Mouse (Mus musculus): ENCODE measurements around the gene C130026I21Rik. TPM values are rescaled to one million over a fixed set of nuclear protein-coding genes. Genes with fewer than 3 reads are reported as not detected.
"Not testable (repeated sequence)": the region's sequence is repeated elsewhere in the genome, so short reads cannot be mapped to it uniquely, and the experiment has no call there.

Gene C130026I21Rik
- polyA plus RNA-seq, 1 experiment from 2014 or later, result not detected

- 81% methylated on average over 3 of the region's 3 CpGs for WGBS
- peaks cover 20% of the 10 kb centered on the region for H3K9me3 ChIP-seq
- H3K36me3 ChIP-seq; DNase-seq (ENCODE audit: low spot score); H3K27ac ChIP-seq; H3K4me1 ChIP-seq (replicated peaks); H3K4me3 ChIP-seq; H3K27me3 ChIP-seq (ENCODE audit: insufficient read depth, poor library complexity, severe bottlenecking): not testable (repeated sequence)
Observed at GRCm38 (mm10) chr1:85114078-85114477, 156.3 kb downstream of the C130026I21Rik start.

- H3K4me3 ChIP-seq; H3K36me3 ChIP-seq; H3K4me1 ChIP-seq (replicated peaks); H3K27ac ChIP-seq; H3K27me3 ChIP-seq (ENCODE audit: insufficient read depth, poor library complexity, severe bottlenecking); DNase-seq (ENCODE audit: low spot score): not testable (repeated sequence)
- 78% methylated on average over 2 of the region's 5 CpGs for WGBS
- H3K9me3 ChIP-seq, result peaks cover 17% of the 10 kb centered on the region
Observed at GRCm38 (mm10) chr1:85112889-85113288, 157.5 kb downstream of the C130026I21Rik start.

- H3K4me3 ChIP-seq; H3K27me3 ChIP-seq (ENCODE audit: insufficient read depth, poor library complexity, severe bottlenecking); H3K27ac ChIP-seq; H3K36me3 ChIP-seq; H3K4me1 ChIP-seq (replicated peaks); DNase-seq (ENCODE audit: low spot score): not testable (repeated sequence)
- peaks cover 14% of the 10 kb centered on the region for H3K9me3 ChIP-seq
- WGBS, result 90% methylated on average over 7 of the region's 7 CpGs
Observed at GRCm38 (mm10) chr1:85112266-85112665, 158.1 kb downstream of the C130026I21Rik start.

GRCm38 (mm10) chr1:85111572-85111971 lies 158.8 kb downstream of the C130026I21Rik start:
- H3K36me3 ChIP-seq; H3K4me3 ChIP-seq; H3K27ac ChIP-seq; DNase-seq (ENCODE audit: low spot score); H3K27me3 ChIP-seq (ENCODE audit: insufficient read depth, poor library complexity, severe bottlenecking); H3K4me1 ChIP-seq (replicated peaks): not testable (repeated sequence)
- WGBS, result 72% methylated on average over 10 of the region's 10 CpGs
- peaks cover 12% of the 10 kb centered on the region for H3K9me3 ChIP-seq

GRCm38 (mm10) chr1:85110876-85111275 lies 159.5 kb downstream of the C130026I21Rik start:
- H3K4me3 ChIP-seq; DNase-seq (ENCODE audit: low spot score); H3K27ac ChIP-seq; H3K36me3 ChIP-seq; H3K4me1 ChIP-seq (replicated peaks); H3K27me3 ChIP-seq (ENCODE audit: insufficient read depth, poor library complexity, severe bottlenecking): not testable (repeated sequence)
- peaks cover 14% of the 10 kb centered on the region for H3K9me3 ChIP-seq
- WGBS, result 82% methylated on average over 3 of the region's 3 CpGs

DNA sequence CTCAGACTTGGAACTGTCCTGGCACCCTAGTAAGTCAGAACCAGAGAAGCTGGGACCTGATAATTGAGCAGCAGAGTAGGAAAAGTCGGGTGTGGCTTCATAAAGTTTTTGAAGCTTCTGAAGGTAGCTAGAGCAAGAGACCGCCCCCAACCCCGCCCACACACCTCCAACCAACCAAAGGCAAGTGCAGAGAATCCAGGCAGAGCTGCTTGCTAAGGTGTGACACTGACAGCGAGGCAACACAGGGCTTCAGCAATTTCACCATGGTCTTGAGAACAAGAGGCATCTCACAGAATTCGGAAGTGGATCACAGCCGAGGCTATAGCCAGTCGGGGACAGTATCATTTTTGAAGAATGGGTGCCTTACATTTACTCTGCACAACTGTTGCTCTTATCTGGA lies 160.6 kb downstream of the C130026I21Rik start, which contains the start of gene A530032D15Rik:
TSS of gene A530032D15Rik (minus strand) at position 101 of the 400 bp plus-strand sequence.
- H3K4me1 ChIP-seq (replicated peaks); H3K4me3 ChIP-seq; H3K27me3 ChIP-seq (ENCODE audit: insufficient read depth, poor library complexity, severe bottlenecking); DNase-seq (ENCODE audit: low spot score); H3K27ac ChIP-seq; H3K36me3 ChIP-seq: not testable (repeated sequence)
- WGBS, result 79% methylated on average over 2 of the region's 7 CpGs
- peaks cover 17% of the 10 kb centered on the region for H3K9me3 ChIP-seq

DNA sequence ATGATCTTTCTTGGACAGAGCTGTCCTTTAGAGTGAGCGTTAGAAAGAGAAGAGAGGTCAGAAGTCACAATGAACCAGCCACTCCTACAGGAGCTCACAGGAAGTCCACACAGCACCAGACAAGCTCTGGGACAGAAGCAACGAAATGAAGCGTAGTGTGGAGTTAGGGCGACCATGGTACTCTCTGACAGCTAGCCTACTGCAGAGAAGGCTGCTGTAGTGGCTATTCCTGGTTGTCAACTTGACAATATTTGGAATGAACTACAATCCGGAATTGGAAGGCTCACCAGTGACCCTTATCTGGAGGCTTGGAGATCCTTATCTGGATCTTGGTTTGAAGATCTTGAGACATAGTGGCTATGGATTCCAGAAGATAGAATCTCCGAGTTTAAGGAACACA lies 164.4 kb downstream of the C130026I21Rik start:
- H3K27me3 ChIP-seq (ENCODE audit: insufficient read depth, poor library complexity, severe bottlenecking); H3K27ac ChIP-seq; H3K4me3 ChIP-seq; H3K4me1 ChIP-seq (replicated peaks); H3K36me3 ChIP-seq; DNase-seq (ENCODE audit: low spot score); H3K9me3 ChIP-seq: not testable (repeated sequence)
- WGBS, result 75% methylated on average over 5 of the region's 6 CpGs

- WGBS, result 81% methylated on average over 4 of the region's 4 CpGs
- H3K27me3 ChIP-seq (ENCODE audit: insufficient read depth, poor library complexity, severe bottlenecking); H3K36me3 ChIP-seq; H3K4me3 ChIP-seq; H3K27ac ChIP-seq; H3K4me1 ChIP-seq (replicated peaks); H3K9me3 ChIP-seq; DNase-seq (ENCODE audit: low spot score): not testable (repeated sequence)
Observed at GRCm38 (mm10) chr1:85105336-85105735, 165.0 kb downstream of the C130026I21Rik start.

- H3K4me1 ChIP-seq (replicated peaks); DNase-seq (ENCODE audit: low spot score); H3K27ac ChIP-seq; H3K27me3 ChIP-seq (ENCODE audit: insufficient read depth, poor library complexity, severe bottlenecking); H3K36me3 ChIP-seq; H3K4me3 ChIP-seq: not testable (repeated sequence)
- peaks cover 14% of the 10 kb centered on the region for H3K9me3 ChIP-seq
- 90% methylated on average over 4 of the region's 4 CpGs for WGBS
Observed at GRCm38 (mm10) chr1:85101754-85102153, 168.6 kb downstream of the C130026I21Rik start.

GRCm38 (mm10) chr1:85099864-85100263 lies 170.5 kb downstream of the C130026I21Rik start, which contains the start of gene Gm10553:
Gene Gm10553 (plus strand): TSS chr1:85100164.
- H3K9me3 ChIP-seq; H3K36me3 ChIP-seq; H3K27me3 ChIP-seq (ENCODE audit: insufficient read depth, poor library complexity, severe bottlenecking); H3K4me1 ChIP-seq (replicated peaks); DNase-seq (ENCODE audit: low spot score); H3K4me3 ChIP-seq; H3K27ac ChIP-seq: not testable (repeated sequence)
- 74% methylated on average over 1 of the region's 1 CpGs for WGBS

GRCm38 (mm10) chr1:85099081-85099480 lies 171.3 kb downstream of the C130026I21Rik start:
- DNase-seq (ENCODE audit: low spot score); H3K4me1 ChIP-seq (replicated peaks); H3K36me3 ChIP-seq; H3K27me3 ChIP-seq (ENCODE audit: insufficient read depth, poor library complexity, severe bottlenecking); H3K4me3 ChIP-seq; H3K9me3 ChIP-seq; H3K27ac ChIP-seq: not testable (repeated sequence)
- WGBS, result 82% methylated on average over 7 of the region's 7 CpGs

GRCm38 (mm10) chr1:85093011-85093572 lies 177.3 kb downstream of the C130026I21Rik start:
- WGBS, result 85% methylated on average over 6 of the region's 7 CpGs

DNA sequence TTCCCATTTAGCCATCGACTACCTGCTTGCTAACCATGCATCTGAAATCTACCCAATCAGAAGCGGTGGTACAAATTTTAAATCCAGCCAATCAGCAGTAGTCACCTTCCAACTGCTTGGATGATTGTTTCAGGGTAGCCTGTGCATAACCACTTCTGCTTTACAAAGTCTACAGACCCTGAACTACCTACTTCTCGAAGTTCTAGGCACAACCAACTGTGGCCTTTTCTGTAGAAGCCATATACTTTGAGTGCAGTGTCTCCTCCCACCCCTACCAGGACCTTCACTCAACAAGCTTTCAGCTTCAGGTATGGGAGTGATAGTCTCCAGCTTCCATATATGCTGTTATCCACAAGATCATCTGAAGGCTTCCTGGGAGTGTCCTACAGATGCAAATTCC lies 178.2 kb downstream of the C130026I21Rik start:
- not testable (repeated sequence) for H3K4me3 ChIP-seq; H3K4me1 ChIP-seq (replicated peaks); H3K36me3 ChIP-seq; H3K27me3 ChIP-seq (ENCODE audit: insufficient read depth, poor library complexity, severe bottlenecking); H3K27ac ChIP-seq; H3K9me3 ChIP-seq; DNase-seq (ENCODE audit: low spot score)
- WGBS, result 48% methylated on average over 1 of the region's 3 CpGs

More at GRCm38 (mm10) chr1:85093011-85093572, 177.3 kb downstream of the C130026I21Rik start:
- not testable (repeated sequence) for H3K27me3 ChIP-seq (ENCODE audit: insufficient read depth, poor library complexity, severe bottlenecking); H3K4me1 ChIP-seq (replicated peaks); H3K27ac ChIP-seq; DNase-seq (ENCODE audit: low spot score); H3K4me3 ChIP-seq; H3K36me3 ChIP-seq
- peaks cover 11% of the 10 kb centered on the region for H3K9me3 ChIP-seq

DNA sequence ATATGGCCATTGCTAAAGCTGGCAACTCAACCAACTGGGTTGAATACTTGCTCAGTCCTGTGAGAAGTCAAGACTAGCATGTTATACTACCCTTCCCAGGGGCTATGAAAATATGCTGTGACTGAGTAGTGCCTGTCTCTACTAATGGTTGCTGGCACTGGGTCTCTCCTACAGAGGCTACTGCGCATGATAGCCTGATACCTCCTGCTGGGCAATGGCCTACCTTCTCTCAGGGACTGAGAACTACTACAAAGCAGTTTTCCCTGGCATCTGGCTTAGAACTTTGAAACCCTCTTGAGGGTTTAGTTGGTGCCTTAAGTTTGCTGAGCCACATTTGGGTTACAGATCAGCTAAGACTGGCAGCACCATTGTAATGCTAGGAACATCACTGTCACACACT lies 184.2 kb downstream of the C130026I21Rik start:
- WGBS, result 64% methylated on average over 1 of the region's 1 CpGs
- H3K4me1 ChIP-seq (replicated peaks); H3K27ac ChIP-seq; H3K4me3 ChIP-seq; DNase-seq (ENCODE audit: low spot score); H3K9me3 ChIP-seq; H3K27me3 ChIP-seq (ENCODE audit: insufficient read depth, poor library complexity, severe bottlenecking); H3K36me3 ChIP-seq: not testable (repeated sequence)
